Mouse (Mus musculus): ENCODE results near the gene Hsf3. TPM values are rescaled to one million over a fixed set of nuclear protein-coding genes. Genes with fewer than 3 reads are reported as not detected.

Gene Hsf3
- 0.07 and 0.11 TPM in 2 replicates for polyA plus RNA-seq (2012; rRNA removed)

DNA sequence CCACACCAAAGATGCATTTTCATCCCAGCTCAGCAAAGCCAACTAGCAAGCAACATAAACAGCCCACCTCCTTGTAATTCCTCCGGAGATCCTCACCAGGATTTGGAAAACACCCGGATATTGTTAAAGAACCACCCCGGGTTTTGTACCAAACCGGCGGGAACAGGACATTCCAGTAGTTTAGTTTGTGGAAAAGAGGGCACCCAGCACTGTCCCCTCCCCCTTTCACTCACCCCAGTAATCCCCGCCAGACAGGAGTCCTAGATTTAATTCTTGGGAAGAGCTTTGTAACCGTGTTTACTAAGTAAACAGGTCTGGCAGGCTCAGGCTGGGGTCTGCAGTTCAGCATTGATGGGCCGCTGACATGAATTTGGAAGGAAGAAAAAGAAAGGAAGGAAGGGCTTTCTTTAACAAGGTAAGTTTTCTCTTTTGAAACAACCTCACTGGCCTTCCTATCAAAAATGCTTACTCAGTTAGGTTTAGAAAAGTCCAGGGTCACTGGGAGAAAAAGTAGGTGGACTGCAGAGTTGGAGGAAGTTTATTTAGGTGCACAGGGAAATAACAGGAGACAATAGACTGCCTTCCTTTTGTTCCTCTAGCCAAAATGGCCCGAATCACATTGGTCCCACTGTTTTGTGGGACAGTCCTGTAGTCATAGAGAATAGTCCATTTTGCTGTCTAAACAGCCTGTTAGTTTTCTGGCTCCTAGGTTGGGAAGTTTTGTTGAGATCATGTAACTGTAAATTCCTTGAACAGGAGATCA, at the start of gene Hsf3:
Hsf3 (minus strand) TSS at position 94 of the 763 bp plus-strand sequence.

DNA sequence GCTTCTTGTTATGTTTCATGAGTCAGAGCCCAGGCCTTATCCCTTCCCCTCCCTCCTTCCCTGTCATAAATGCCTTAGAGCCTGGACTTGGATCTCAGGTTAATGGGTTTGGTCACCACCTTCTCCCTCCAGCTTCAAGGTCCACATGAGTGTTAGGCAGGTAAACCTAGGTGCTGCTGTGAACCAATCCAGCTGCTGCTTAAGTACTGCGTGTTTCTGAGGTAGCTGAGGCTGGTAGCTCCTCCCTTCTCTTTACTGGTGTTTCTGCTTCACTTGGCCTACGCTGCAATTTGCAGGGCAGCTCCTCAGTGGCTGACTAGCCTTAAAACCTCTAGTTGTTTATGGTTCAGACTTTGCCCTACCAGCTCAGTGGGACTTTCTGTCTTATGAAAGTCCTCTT, 945 bp downstream of the Hsf3 start, which contains the start of gene Heph:
Heph (plus strand) TSS at position 211 of the 400 bp plus-strand sequence.

DNA sequence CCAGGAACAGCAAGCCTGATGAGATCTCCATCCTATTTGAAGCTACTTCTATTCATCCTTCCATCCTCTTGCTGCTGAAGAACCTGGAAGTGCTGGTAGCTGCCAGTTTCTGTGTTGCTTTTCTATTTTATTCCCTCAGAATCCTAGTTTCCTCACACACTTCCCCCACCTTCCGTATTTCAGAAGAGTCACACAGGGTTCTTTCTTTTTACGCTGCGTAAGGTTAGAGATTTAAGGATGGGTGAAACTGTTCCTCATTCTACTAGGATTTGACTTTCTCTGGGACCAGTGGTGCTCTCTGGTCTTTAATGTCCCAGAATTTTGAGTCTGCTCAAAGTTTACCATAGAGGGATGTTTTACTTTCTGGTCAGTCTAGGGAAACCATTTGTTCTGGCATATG, 162.8 kb downstream of the Hsf3 start, which contains the start of gene Vsig4:
Vsig4 (minus strand) TSS at position 101 of the 400 bp plus-strand sequence.

Other genes with a start within 250 kb of the Hsf3 start
- gene Vsig4, start 162.9 kb downstream of the Hsf3 start, polyA plus RNA-seq (2012; rRNA removed), result 0.04 TPM in 1 of 2 replicates, not detected in the other
- gene Heph, start 935 bp downstream of the Hsf3 start, polyA plus RNA-seq (2012; rRNA removed), result 9.4 and 16.4 TPM in 2 replicates